Mouse (Mus musculus) right cerebral cortex, adult 18-20 months (tissue): ENCODE data around the gene Sf3a2.
"Not testable (repeated sequence)": the region's sequence is repeated elsewhere in the genome, so short reads cannot be mapped to it uniquely, and the experiment has no call there.

Experiments used
- DNase-seq: peaks from one replicate; pipeline ENCODE4 v3.0.0; 2022; ENCODE audit warnings: mixed read lengths

Gene Sf3a2

DNA sequence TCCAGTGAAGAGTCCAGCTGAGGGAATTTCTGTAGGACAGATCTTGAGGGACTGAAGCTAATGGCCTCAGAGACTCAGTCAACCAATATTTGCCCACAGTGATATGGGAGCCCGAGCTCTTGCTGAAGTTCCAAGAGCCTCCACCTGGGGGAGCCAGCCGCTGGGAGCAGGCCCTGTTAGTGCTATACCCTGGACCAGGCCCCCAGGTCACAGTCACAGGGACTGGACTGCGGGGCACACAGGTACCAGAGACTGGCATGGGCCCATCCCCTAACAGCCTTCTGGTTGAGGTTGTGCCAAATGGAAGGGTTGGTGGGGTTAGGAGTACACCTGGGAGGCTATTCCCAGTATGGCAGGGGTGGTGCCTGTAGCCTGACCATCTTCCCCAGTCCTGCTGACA is 7.9 kb downstream of the Sf3a2 start:
- peak; percentile 66 for DNase-seq

DNA sequence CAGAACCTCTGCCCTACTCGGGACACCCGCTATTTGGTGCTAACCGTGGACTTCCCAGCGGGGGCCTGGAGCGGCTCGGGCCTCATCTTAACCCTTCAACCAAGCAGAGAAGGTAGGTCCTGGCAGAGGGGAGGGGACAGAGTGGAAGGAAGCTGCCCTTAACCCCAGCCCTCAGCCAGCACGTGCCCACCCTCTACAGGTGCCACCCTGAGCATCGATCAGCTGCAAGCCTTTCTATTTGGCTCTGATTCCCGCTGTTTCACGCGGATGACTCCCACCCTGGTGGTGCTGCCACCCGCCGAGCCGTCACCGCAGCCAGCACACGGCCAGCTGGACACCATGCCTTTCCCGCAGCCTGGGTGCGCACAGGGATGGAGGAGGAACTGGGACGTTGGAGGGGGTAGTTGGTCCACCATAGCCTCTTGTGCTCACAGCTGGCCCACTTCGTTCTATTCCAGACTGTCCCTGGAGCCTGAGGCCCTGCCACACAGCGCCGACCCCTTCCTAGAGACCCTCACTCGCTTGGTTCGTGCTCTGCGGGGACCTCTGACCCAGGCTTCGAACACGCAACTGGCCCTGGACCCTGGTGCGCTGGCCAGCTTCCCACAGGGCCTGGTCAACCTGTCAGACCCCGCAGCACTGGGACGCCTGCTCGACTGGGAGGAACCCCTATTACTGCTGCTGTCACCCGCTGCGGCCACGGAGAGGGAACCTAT is 8.5 kb downstream of the Sf3a2 start:
- DNase-seq = no peak

DNA sequence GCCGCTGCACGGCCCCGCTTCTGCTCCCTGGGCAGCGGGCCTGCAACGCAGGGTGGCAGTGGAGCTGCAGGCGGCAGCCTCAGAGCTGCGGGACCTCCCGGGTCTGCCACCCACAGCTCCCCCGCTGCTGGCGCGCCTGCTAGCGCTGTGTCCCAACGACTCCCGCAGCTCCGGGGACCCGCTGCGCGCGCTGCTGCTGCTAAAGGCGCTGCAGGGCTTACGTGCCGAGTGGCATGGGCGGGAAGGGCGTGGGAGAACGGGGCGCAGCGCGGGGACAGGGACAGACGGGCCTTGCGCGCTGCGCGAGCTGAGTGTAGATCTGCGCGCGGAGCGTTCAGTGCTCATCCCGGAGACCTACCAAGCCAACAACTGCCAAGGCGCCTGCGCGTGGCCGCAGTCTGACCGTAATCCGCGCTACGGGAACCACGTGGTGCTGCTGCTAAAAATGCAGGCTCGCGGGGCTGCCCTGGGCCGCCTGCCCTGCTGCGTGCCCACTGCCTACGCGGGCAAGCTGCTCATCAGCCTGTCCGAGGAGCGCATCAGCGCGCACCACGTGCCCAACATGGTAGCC is 9.1 kb downstream of the Sf3a2 start:
- peak; percentile 93 for DNase-seq

DNA sequence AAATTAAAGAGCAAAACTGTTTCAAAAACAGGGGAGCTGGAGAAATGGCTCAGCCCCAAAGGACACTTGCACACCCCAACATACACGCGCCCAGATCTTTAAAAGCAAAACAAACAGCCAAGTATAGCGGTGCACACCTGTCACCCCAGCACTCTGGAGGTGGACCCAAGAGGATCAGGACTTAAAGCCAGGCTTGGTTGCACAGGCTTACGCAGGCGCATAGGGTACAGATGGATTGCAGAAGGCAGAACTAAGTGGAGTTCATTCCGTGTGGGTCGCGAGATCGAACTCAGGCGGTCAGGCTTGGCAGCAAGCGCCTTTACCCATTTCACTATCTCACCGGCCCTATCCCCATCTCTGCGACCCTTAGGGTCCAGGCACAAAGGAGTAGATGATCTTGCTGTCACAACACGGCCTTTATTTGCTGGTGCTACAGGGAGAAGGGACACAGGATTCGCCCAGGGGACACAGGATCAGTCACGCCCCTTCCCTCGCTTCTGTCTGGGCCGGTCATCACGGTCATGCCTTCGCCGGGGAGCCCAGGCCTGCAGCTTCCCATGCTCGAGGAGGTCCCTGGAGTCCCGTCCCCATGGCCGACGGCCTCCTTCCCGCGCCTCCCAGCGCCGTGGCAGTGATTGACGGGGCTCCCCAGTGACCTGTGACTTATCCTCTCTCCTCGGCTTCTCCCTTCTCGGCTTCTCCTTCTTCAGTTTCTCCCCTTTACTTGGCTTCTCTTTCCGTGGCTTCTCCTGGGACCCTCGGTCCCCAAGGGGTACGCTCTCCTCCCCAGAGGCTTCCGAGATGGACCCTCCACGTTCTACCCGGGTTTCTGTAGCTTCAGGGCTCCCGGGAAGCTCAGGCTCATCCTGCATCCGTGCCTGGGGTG is 10.3 kb downstream of the Sf3a2 start:
- DNase-seq = no peak

DNA sequence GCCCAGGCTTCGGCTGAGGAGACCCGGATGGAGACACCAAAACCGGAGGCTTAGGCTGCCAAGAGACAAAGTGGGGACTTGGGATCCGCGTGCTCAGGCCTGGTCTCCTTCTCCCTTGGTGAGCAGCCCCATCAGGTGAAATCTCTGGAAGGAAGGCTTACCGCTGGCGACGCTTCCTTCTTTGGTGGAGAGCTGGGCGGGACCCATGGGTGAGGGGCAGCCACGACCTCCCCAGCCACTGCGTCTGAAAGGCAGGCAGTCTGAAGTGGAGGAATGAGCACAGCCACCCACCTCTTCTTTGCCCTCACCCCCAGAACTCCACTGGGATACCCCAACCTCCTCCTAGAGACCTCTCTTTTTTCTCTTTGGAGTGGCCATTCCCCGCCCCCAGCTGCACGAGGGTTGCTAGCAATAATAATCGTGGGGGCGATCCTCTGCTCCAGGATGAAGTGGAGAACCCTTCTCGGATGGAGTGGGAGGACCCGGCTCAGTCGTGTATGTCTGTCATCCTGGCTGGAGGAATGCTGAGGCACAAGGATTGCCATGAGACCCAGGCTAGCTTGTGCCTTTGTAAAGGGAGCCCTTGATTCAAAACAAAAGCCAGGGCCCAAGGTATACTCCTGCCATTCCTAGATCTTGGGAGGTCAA is 11.1 kb downstream of the Sf3a2 start:
- DNase-seq = peak; percentile 66

DNA sequence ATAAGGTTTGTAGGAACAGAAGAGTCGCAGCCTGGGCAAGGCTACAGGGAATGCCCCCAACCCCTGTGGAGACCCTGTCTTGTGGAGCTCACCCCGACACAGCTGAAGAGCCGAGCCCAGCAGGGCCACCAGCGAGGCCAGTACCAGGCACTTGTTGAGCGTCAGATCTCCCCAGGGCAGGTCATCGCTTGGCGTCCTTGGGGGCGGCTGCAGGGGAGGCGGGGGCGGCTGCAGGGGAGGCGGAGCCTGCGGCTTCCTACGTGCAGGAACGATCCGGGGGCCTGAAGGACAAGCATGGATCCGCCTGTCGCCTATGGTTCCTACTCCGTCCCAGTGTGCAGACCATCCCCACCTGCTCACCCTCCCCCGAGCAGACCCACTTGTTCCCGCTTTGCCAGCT is 12.1 kb downstream of the Sf3a2 start:
- DNase-seq = no peak

DNA sequence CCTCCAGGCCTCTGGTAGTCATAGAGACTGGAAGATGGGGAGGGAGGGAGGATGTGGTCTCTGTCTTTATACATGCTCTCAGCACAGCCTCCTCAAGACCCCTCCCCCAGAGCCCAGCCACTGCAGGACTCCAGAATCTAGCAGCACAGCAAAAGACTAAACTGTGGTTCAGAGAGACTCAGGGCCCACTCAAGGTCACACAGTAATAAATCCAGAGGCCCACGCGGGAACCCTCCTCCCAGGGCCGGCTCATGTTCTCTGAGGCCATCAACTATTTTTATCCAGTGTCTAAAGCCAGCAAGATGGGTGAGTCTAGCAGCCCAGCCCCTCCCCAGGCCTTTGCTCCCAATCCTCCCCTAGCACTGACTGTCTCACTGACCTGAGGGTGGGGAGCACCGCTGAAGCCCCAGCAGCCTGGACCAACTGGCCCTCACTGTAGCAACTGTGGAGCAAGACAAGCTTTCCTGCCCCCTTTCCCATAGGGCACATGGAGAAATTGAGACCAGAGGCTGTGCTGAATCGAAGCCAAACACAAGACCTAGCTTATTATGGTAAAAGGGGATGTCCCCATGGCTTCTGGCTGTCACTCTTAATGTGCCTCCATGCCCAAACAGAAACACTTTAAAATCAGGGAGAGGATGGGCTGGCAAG is 14.5 kb downstream of the Sf3a2 start:
- DNase-seq = no peak

DNA sequence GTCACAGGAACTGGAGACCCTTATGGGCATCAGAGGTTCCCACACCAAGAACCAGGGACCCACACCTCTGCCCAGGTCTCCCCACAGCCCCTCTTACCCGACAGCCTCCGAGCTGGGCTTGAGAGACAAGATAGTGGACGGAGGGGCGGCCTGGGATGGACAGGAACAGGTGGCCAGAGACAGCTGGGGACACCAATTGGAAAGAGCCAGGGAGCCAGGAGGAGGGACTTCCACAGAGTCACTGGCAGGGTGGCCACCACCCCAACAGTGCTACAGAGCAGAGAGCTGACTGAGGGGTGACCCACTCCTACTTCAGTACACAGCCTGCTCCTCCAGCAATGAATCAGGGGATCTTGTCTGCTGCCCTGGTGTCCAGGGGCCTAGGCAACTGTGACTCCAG is 15.4 kb downstream of the Sf3a2 start, which contains the start of gene Jsrp1:
Gene Jsrp1 (minus strand): TSS at position 133 of the 400 bp plus-strand sequence.
- DNase-seq = no peak

DNA sequence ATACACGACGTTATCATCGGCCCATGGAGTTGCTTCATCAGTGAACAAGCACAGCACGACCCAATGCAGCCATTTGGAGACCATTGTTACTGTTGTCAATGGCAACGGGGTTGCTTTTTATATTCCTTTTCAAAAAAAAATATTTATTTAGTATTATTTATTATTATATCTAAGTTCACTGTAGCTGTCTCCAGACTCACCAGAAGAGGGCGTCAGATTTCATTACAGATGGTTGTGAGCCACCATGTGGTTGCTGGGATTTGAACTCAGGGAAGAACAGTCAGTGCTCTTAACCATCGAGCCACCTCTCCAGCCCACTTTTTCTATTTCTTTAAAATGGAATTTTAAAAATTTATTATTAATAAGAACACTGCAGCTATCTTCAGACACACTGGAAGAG is 16.8 kb downstream of the Sf3a2 start:
- DNase-seq = no peak

DNA sequence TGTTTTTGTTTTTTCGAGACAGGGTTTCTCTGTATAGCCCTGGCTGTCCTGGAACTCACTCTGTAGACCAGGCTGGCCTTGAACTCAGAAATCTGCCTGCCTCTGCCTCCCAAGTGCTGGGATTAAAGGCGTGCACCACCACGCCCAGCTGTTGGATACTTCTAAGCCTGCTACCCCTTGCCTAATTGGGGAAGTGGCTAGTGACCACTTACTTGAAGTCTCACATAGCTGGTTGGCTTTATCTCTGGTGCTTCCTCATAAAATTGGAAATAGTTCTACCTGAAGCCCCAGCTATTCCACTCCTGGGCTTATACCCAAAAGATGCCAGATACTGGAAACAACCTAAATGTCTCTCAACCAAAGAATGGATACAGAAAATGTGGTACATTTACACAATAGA is 18.3 kb downstream of the Sf3a2 start:
- DNase-seq = not testable (repeated sequence)

DNA sequence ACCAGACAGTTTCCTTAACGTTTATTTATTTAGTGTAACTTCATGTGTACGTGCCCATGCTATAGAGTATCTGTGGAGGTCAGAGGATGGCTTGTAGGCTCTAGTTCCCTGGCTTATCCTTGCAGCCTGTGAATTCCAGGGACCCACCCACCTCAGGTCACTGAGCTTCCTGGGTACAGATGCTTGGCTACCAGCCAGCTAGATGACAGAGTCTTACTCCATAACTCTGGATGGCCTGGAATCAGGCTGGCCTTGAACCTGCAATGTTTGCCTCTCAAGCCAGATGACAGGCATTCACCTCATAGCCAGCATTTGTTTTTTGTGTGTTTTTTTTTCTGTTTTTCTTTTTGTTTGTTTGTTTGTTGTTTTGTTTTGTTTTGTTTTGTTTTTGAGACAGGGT is 19.2 kb downstream of the Sf3a2 start:
- DNase-seq = no peak

DNA sequence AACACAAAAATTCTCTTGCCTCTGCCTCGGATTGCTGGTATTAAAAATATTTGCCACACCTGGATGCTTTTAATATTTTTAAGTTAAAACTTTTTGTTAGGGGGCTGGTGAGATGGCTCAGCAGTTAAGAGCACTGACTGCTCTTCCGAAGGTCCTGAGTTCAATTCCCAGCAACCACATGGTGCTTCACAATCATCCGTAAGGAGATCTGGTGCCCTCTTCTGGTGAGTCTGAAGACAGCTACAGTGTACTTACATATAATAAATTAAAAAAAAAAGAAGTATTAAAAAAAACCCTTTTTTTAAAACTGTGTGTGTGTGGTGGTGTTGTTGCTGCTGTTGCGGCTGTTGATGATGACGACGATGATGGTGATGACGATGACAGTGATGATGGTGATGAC is 20.0 kb downstream of the Sf3a2 start:
- not testable (repeated sequence) for DNase-seq

DNA sequence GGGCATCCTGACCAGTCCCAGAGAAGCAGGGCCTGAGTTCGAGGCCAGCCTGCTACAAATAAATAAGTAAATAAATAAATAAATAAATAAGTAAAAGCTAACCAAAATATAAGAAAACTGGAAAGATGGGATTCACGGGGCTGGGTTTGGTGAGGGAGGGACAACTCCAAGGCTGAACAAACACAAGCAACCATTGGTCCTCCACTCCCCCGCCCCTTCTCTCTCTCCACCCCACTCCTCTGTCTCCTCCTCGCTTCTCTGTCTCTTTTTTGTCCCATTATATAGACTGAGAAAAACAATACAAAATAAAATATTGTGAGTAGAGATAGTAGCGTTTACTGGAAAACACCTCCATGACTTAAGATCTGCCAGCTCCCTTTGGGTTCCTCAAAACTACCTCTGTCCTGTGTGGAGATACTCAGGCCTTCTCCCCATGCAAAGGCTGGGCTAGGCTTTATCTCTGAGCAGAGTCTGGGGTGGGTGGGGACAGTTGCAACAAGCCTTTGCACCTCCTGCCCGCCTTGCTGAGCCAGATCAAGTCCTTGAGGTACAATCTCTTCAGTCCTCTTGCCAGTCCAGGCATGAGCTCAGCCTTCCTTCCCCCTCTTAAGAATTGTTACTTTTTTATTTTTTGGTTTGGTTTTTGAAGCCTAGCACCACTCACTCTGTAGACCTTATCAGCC is 20.7 kb downstream of the Sf3a2 start:
- DNase-seq = no peak

DNA sequence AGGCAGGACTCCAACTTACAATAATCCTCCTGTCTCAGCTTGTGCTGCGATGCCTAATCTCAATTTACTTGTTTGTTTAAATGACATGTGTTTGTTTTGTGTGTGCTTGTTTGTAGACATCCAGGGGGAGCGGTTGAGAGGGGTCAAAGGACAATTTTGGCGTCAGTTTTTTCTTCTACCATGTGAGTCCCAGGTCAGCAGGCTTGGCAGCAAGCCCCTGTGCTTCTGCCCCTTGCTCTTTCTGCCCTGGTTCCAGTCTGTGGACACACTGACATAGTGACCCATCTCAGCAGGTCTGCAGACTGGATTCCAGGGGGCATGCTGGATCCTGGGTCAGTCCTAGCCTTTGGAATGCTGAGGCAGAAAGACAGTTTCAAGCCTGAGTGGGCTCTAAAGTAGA is 21.4 kb downstream of the Sf3a2 start:
- DNase-seq = no peak

DNA sequence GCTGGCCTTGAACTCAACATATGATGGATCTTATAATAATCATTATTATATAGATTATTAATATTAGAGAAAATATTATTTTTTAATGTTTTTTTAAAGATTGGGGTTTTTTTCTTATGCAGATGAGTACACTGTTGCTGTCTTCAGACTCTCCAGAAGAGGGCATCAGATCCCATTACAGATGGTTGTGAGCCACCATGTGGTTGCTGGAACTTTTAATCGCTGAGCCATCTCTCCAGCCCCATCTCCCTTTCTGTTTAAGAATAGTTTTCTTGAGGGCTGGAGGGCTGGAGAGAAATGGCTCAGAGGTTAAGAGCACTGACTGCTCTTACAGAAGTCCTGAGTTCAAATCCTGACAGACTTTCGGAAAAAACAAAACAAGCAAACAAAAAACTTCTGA is 24.0 kb downstream of the Sf3a2 start:
- DNase-seq = no peak

DNA sequence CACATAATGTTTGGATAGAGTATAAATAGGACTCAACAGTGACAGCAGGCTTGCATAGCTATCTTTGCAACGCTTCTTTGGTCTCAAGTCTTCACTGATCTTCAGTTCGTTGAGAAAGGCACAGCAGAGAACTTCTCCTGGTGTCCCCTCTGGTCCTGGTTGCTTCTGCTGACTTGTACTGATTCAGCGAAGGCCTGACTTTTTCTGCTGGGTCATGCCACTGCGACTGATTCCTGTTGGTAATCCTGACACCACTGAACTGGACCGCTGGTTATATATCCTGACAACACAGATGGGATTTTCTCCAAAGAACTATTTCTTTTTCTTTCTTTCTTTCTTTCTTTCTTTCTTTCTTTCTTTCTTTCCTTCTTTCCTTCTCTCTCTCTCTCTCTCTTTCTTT is 24.5 kb downstream of the Sf3a2 start:
- DNase-seq = no peak

DNA sequence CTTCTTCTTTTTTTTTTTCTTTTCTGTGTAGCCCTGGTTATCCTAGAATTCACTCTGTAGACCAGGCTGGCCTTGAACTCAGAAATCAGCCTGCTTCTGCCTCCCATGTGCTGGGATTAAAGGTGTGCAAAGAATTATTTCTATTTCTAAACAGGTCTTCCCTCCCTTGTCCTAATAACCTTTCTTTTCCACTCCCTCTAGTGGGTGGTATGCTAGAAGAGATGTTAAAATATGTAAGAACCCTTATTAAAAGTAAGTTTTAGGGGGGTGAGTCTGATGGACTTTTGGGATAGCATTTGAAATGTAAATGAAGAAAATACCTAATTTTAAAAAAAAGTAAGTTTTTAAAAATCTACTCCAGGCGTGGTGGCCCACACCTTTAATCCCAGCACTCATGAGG is 25.3 kb downstream of the Sf3a2 start:
- DNase-seq = no peak

DNA sequence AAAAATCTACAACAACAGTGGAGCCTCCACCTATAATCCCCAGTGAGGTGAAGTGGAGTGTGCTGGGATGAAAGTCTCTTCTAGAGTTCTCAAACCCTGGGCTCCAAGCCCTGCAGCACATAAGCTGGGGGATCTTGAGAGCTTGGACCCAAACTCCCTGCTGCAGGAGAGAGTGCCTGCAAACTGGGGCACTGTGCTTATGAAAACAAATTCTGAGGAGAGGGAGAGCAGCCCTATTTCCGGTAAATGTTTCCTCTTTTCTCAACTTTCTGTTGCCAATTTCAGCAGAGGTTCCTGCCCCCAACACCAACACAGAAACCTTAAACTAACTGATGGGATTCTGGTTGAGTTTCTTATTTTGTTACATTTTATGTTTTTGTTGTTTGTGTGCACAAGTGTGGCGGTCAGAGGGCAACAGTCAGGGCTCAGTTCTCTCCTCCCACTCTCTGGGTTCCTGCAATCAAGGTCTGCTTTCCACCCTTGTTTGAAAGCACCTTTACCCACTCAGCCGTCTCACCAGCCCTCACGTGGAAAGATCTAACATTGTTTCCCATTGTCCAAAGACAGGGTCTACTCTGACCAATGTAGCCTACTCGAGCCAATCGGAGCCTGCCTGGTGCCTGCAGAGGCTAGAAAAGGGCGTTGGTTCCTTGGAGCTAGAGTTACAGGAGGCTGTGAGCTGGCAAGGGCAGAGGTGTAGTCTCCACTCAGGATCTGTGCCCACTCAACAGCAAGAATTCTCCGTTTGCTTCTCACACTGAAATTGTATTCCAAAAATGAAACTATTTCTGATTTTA is 26.0 kb downstream of the Sf3a2 start:
- DNase-seq = no peak

DNA sequence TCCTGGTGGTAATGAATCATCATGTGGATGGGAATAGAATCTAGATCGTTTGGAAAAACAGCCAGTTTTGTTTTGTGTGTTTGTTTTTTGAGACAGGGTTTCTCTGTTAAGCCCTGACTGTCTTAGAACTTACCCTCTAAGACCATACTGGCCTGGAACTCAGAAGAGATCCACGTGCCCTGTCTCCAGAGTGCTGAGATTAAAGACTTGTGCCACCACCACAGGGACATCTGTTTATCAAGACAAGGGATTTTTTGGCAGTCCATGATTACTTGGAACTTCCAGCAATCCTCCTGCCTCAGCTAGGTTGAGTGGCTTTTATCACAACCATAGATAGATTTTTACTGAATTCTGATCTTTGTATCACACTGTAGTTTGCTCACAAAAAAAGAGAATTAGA is 26.8 kb downstream of the Sf3a2 start:
- DNase-seq = no peak

DNA sequence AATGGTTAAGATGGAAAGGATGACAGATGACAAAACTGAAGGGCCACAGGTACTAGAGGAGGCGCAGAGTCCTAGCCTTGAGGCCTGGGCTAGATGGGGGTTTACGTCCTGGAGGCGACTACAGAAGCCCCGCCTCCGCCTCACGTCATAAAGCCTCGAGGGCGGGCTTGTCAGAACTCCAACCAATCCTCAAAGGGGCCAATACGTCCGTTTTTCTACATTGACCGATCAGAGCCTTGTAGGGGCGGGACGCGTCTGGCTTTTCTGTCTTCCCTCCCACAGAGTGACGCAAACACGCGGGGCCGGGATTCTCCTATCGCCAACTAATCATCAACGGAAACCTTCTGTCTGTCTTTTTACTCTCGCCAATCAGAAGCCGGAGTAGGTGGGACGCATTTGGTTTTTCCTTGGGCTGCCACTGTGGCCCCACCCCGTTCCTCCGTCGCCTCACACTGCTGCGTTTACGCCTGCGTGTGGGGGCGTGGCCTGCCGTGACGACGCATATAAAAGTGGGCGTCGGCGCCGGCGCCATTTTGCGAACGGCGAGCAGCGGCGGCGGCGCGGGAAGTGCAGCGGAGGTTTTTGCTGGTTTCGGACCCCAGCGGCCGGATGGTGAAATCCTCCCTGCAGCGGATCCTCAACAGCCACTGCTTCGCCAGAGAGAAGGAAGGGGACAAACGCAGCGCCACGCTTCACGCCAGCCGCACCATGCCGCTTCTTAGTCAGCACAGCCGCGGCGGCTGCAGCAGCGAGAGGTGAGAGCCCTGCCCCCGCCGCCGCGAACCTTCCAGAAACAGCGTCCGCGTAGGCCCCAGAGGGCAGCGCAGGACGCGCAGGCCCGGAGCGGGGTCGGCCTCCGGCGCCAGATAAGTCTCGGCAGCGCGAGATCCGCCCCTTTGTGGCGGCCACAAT is 28.4 kb downstream of the Sf3a2 start, which contains the start of gene Oaz1:
Gene Oaz1 (plus strand): TSS at position 506 of the 912 bp plus-strand sequence.
- DNase-seq = peak; percentile 100
